Mouse (Mus musculus): ENCODE data around the gene Lpcat3. TPM values are rescaled to one million over a fixed set of nuclear protein-coding genes. Genes with fewer than 3 reads are reported as not detected.
A peak's percentile ranks its signal among the peaks of the same experiment; 100 is the strongest.

Gene Lpcat3
- polyA plus RNA-seq, 1 experiment from 2014 or later = 52.0 TPM

- no peaks in the 10 kb centered on the region for H3K9me3 ChIP-seq
- H3K4me3 ChIP-seq = no peak overlapping the region
- H3K4me2 ChIP-seq = no peak overlapping the region
- H3K27ac ChIP-seq = no peak overlapping the region
- no peak for ATAC-seq (ENCODE audit: insufficient number of reproducible peaks, insufficient read depth, low FRiP score, low TSS enrichment, low read depth)
- no peaks in the 10 kb centered on the region for H3K36me3 ChIP-seq
- no peaks in the 10 kb centered on the region for H3K27me3 ChIP-seq
- WGBS = 95% methylated on average over 4 of the region's 4 CpGs
- H3K9ac ChIP-seq = no peak overlapping the region
- H3K4me1 ChIP-seq = peaks cover 10% of the 10 kb centered on the region
Measured at GRCm38 (mm10) chr6:124661156-124661806, 1.5 kb upstream of the Lpcat3 start.

DNA sequence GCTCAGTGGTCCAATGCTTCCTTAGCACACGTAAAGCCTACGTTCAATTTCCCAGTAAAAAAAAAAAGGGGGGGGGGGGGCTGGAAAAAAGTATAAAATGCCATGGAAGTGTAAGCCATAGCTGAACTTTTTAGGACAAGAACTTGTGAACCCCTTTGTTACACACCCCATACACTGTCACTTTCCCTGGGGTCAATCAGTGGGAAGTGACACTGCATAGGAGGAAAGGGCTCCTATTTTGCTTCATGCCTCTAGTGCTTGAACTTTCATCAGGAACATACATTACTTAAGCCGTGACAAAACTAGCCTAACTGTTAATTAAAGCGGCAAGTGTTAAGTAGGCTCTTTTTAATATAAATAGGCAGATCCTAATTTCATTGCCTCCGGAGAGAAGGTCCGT, 832 bp upstream of the Lpcat3 start:
- Histone ChIP-seq H3K27me3 (no peaks in the 10 kb centered on the region), H3K36me3 (no peaks in the 10 kb centered on the region), H3K4me2 (peak overlapping the region; percentile 66), H3K9ac (peak overlapping the region; percentile 70), H3K4me1 (peaks cover 10% of the 10 kb centered on the region), H3K27ac (peak overlapping the region; percentile 80; the same call in 1 of the 2 replicates), H3K9me3 (no peaks in the 10 kb centered on the region), H3K4me3 (peak overlapping the region; percentile 71)
- no peak for ATAC-seq (ENCODE audit: insufficient number of reproducible peaks, insufficient read depth, low FRiP score, low TSS enrichment, low read depth)
- WGBS = 28% methylated on average over 6 of the region's 6 CpGs

DNA sequence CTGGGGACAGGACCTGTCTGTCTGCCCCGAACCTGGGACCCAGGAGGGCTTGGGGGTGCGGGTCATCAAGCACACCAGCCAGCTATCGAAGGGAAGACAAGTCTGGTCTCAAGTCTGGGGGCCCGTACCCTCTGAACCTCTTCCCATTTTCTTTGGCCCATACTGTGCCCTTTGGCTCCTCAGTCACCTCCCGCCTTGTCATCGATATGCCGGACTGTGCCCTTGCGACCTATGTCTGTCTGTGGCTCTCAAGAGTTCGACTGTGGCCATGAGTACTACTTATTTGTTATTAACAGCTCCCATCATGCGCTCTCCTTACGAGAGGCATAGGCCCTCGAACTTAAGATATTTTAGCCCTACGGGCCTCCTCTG, 583 bp downstream of the Lpcat3 start:
- Histone ChIP-seq H3K27me3 (no peaks in the 10 kb centered on the region), H3K36me3 (no peaks in the 10 kb centered on the region), H3K4me2 (peak overlapping the region; percentile 66), H3K9me3 (no peaks in the 10 kb centered on the region), H3K4me1 (peaks cover 10% of the 10 kb centered on the region), H3K9ac (peak overlapping the region; percentile 72), H3K4me3 (peak overlapping the region; percentile 71), H3K27ac (peak overlapping the region; percentile 80)
- WGBS = 17% methylated on average over 13 of the region's 13 CpGs
- no peak for ATAC-seq (ENCODE audit: insufficient number of reproducible peaks, insufficient read depth, low FRiP score, low TSS enrichment, low read depth)

DNA sequence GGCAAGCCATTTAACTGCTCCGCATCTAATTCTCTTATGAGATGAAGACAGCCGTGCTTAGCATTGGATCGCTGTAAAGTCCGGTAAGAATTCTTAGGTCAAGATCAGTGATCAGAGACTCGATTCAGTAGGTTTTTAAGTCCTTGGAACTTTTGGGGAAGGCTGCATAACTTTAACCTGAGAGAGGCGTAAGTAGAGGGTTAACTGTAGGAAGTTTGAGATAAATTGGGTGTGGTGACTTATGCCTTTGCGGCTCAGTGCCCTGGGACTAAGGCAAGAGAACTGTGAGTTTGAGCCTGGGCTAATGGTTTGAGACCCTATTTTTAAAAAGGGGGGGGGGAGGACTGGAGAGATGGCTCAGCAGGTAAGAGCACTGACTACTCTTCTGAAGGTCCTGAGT, 1.4 kb downstream of the Lpcat3 start:
- no peak for ATAC-seq (ENCODE audit: insufficient number of reproducible peaks, insufficient read depth, low FRiP score, low TSS enrichment, low read depth)
- H3K4me3 ChIP-seq = peak overlapping the region; percentile 71
- no peak overlapping the region for H3K9ac ChIP-seq
- no peaks in the 10 kb centered on the region for H3K9me3 ChIP-seq
- H3K4me2 ChIP-seq = peak overlapping the region; percentile 66
- H3K4me1 ChIP-seq = peaks cover 10% of the 10 kb centered on the region
- no peaks in the 10 kb centered on the region for H3K27me3 ChIP-seq
- no peak overlapping the region for H3K27ac ChIP-seq
- no peaks in the 10 kb centered on the region for H3K36me3 ChIP-seq
- 77% methylated on average over 7 of the region's 7 CpGs for WGBS

GRCm38 (mm10) chr6:124665011-124665410, 2.2 kb downstream of the Lpcat3 start:
- Histone ChIP-seq H3K4me2 (no peak overlapping the region), H3K4me1 (peaks cover 10% of the 10 kb centered on the region), H3K9ac (no peak overlapping the region), H3K27me3 (no peaks in the 10 kb centered on the region), H3K9me3 (no peaks in the 10 kb centered on the region), H3K27ac (no peak overlapping the region), H3K36me3 (no peaks in the 10 kb centered on the region), H3K4me3 (no peak overlapping the region)
- WGBS = 93% methylated on average over 10 of the region's 10 CpGs
- ATAC-seq (ENCODE audit: insufficient number of reproducible peaks, insufficient read depth, low FRiP score, low TSS enrichment, low read depth) = no peak

DNA sequence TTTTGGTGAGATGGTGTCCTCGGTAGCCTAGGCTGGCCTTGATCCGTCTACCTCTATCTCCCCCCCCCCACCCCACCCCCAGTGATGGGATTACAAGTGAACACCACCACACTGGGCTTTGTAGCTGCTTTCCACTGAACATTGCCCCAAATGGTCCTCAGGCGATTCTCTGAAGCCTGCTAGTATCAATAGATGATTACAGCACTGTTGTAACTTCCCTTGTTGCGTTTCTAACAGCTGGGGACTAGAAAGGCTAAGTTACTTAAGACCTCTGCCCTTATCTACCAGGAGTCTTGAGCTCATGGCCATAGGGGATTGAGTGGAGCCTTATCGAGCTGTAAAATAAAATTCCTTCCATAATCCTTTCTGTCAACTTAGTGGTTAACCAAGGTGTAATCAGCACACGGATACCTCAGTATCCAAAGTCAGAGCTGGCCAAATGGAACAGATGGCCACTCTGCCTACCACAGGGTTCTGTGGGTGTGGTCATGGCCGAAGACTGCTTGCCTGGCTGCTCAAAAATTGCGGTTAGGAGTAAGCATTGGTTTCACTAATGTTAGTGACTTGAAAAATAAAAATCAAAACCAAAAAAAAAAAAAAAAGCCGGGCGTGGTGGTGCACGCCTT, 6.5 kb downstream of the Lpcat3 start:
- H3K36me3 ChIP-seq = peaks cover 6% of the 10 kb centered on the region

GRCm38 (mm10) chr6:124670281-124670900, 7.6 kb downstream of the Lpcat3 start:
- Histone ChIP-seq H3K36me3 (peaks cover 10% of the 10 kb centered on the region), H3K4me2 (no peak overlapping the region), H3K27ac (no peak overlapping the region), H3K4me1 (peaks cover 8% of the 10 kb centered on the region), H3K9ac (no peak overlapping the region), H3K4me3 (no peak overlapping the region), H3K27me3 (no peaks in the 10 kb centered on the region), H3K9me3 (no peaks in the 10 kb centered on the region)
- no peak for ATAC-seq (ENCODE audit: insufficient number of reproducible peaks, insufficient read depth, low FRiP score, low TSS enrichment, low read depth)
- WGBS = 89% methylated on average over 7 of the region's 7 CpGs

More for the DNA sequence above, 6.5 kb downstream of the Lpcat3 start:
- ATAC-seq (ENCODE audit: insufficient number of reproducible peaks, insufficient read depth, low FRiP score, low TSS enrichment, low read depth) = 0 out of 2 replicates have a peak, but pooled peaks have one; percentile 26
- Histone ChIP-seq H3K9me3 (no peaks in the 10 kb centered on the region), H3K27ac (no peak overlapping the region), H3K4me1 (peaks cover 8% of the 10 kb centered on the region), H3K27me3 (no peaks in the 10 kb centered on the region), H3K9ac (no peak overlapping the region), H3K4me2 (no peak overlapping the region), H3K4me3 (no peak overlapping the region)
- 92% methylated on average over 11 of the region's 11 CpGs for whole genome bisulfite sequencing

GRCm38 (mm10) chr6:124672100-124672499, 9.3 kb downstream of the Lpcat3 start:
- no peak overlapping the region for H3K4me3 ChIP-seq
- no peak overlapping the region for H3K27ac ChIP-seq
- no peaks in the 10 kb centered on the region for H3K27me3 ChIP-seq
- ATAC-seq (ENCODE audit: insufficient number of reproducible peaks, insufficient read depth, low FRiP score, low TSS enrichment, low read depth) = no peak
- no peak overlapping the region for H3K4me2 ChIP-seq
- peaks cover 10% of the 10 kb centered on the region for H3K36me3 ChIP-seq
- no peak overlapping the region for H3K9ac ChIP-seq
- WGBS = 55% methylated on average over 6 of the region's 6 CpGs
- peaks cover 8% of the 10 kb centered on the region for H3K4me1 ChIP-seq
- H3K9me3 ChIP-seq = no peaks in the 10 kb centered on the region

- WGBS = 92% methylated on average over 9 of the region's 9 CpGs
- H3K27me3 ChIP-seq = no peaks in the 10 kb centered on the region
- H3K4me2 ChIP-seq = no peak overlapping the region
- peaks cover 10% of the 10 kb centered on the region for H3K36me3 ChIP-seq
- H3K27ac ChIP-seq = no peak overlapping the region
- H3K9ac ChIP-seq = no peak overlapping the region
- H3K9me3 ChIP-seq = no peaks in the 10 kb centered on the region
- no peak for ATAC-seq (ENCODE audit: insufficient number of reproducible peaks, insufficient read depth, low FRiP score, low TSS enrichment, low read depth)
- peaks cover 8% of the 10 kb centered on the region for H3K4me1 ChIP-seq
- no peak overlapping the region for H3K4me3 ChIP-seq
Measured at GRCm38 (mm10) chr6:124673619-124674018, 10.8 kb downstream of the Lpcat3 start.

- Histone ChIP-seq H3K27ac (no peak overlapping the region), H3K4me1 (peaks cover 8% of the 10 kb centered on the region), H3K4me3 (no peak overlapping the region), H3K4me2 (no peak overlapping the region), H3K36me3 (peaks cover 10% of the 10 kb centered on the region), H3K27me3 (no peaks in the 10 kb centered on the region), H3K9me3 (no peaks in the 10 kb centered on the region), H3K9ac (no peak overlapping the region)
- no peak for ATAC-seq (ENCODE audit: insufficient number of reproducible peaks, insufficient read depth, low FRiP score, low TSS enrichment, low read depth)
- WGBS = 90% methylated on average over 7 of the region's 7 CpGs
Measured at GRCm38 (mm10) chr6:124674591-124674990, 11.8 kb downstream of the Lpcat3 start.

- H3K4me3 ChIP-seq = no peak overlapping the region
- no peaks in the 10 kb centered on the region for H3K9me3 ChIP-seq
- no peak overlapping the region for H3K27ac ChIP-seq
- H3K27me3 ChIP-seq = no peaks in the 10 kb centered on the region
- ATAC-seq (ENCODE audit: insufficient number of reproducible peaks, insufficient read depth, low FRiP score, low TSS enrichment, low read depth) = no peak
- H3K4me1 ChIP-seq = peaks cover 8% of the 10 kb centered on the region
- H3K36me3 ChIP-seq = peaks cover 10% of the 10 kb centered on the region
- 85% methylated on average over 6 of the region's 6 CpGs for WGBS
- no peak overlapping the region for H3K9ac ChIP-seq
- no peak overlapping the region for H3K4me2 ChIP-seq
Measured at GRCm38 (mm10) chr6:124676171-124676570, 13.3 kb downstream of the Lpcat3 start.

DNA sequence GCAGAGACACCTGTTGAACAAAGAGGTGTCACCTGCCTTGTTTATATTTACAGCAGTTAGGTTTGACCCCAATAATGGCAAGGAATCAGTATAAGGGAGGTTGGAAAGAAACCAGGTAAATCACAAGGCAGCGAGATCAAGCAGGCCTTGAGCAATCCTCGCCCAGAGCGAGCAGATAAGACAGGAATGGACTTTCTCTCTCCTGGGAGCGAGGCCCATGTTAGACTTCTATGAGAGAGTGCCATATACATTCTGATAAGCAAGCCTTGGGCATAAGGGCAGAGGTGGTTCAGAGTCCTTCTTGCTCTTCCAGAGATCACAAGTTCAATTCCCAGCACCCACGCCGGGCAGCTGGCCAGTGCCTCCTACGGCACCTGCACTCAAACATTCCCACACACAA, 15.9 kb downstream of the Lpcat3 start:
- 93% methylated on average over 7 of the region's 7 CpGs for WGBS
- no peak overlapping the region for H3K27ac ChIP-seq

More for the DNA sequence above, 15.9 kb downstream of the Lpcat3 start:
- no peaks in the 10 kb centered on the region for H3K9me3 ChIP-seq
- no peaks in the 10 kb centered on the region for H3K27me3 ChIP-seq
- no peak overlapping the region for H3K4me3 ChIP-seq
- ATAC-seq (ENCODE audit: insufficient number of reproducible peaks, insufficient read depth, low FRiP score, low TSS enrichment, low read depth) = no peak
- H3K9ac ChIP-seq = no peak overlapping the region
- no peak overlapping the region for H3K4me2 ChIP-seq
- H3K36me3 ChIP-seq = peaks cover 10% of the 10 kb centered on the region
- no peaks in the 10 kb centered on the region for H3K4me1 ChIP-seq
